Mouse (Mus musculus) hindbrain, embryonic 12.5 days (tissue): Measurements from ENCODE around the gene Map2k7. TPM values are rescaled to one million over a fixed set of nuclear protein-coding genes. Genes with fewer than 3 reads are reported as not detected.
"Not testable (repeated sequence)": the region's sequence is repeated elsewhere in the genome, so short reads cannot be mapped to it uniquely, and the experiment has no call there.

Experiments used
- ATAC-seq: fragments of 200-750 bp; cut with Nextera tagmentation; 2 replicates; pipeline ENCODE4 v1.8.0; 2017; ENCODE audit warnings: moderate TSS enrichment; ENCODE audit not compliant: low FRiP score
- H3K27ac ChIP-seq: fragments of 300-500 bp; sonication (generic); 2 replicates; pipeline ENCODE4 v1.5.1; 2016; ENCODE audit warnings: mild to moderate bottlenecking
- H3K27me3 ChIP-seq: fragments of 300-500 bp; sonication (generic); 2 replicates; pipeline ENCODE4 v1.6.1; 2016; ENCODE audit warnings: mild to moderate bottlenecking
- H3K36me3 ChIP-seq: fragments of 300-500 bp; sonication (generic); 2 replicates; pipeline ENCODE4 v1.6.1; 2016; ENCODE audit warnings: mild to moderate bottlenecking
- H3K4me1 ChIP-seq: fragments of 300-500 bp; sonication (generic); 2 replicates; pipeline ENCODE4 v1.6.1; 2016
- H3K4me2 ChIP-seq: fragments of 300-500 bp; sonication (generic); replicated peaks from 2 replicates; pipeline ENCODE4 v1.6.1; 2016; ENCODE audit warnings: mild to moderate bottlenecking
- H3K4me3 ChIP-seq: fragments of 300-500 bp; sonication (generic); 2 replicates; pipeline ENCODE4 v1.5.1; 2016; ENCODE audit warnings: mild to moderate bottlenecking
- H3K9ac ChIP-seq: fragments of 300-500 bp; sonication (generic); 2 replicates; pipeline ENCODE4 v1.6.1; 2016; ENCODE audit warnings: mild to moderate bottlenecking, moderate library complexity
- H3K9me3 ChIP-seq: fragments of 300-500 bp; sonication (generic); replicated peaks from 2 replicates; pipeline ENCODE4 v1.6.1; 2016; ENCODE audit warnings: mild to moderate bottlenecking
- WGBS: fragments of 180-500 bp; shearing (Covaris S2); methylation state at CpG from one replicate; pipeline ENCODE4 v1.1.7; 2016; 5-methylcytosine and 5-hydroxymethylcytosine counted together
- polyA plus RNA-seq: library from polyadenylated mRNA; unstranded; fragments of >200 nt; fragmentation: Nextera tagmentation; extraction: Ambion mirVana; gene quantifications from 2 replicates; pipeline ENCODE4 v1.2.1, GENCODE M21; 2016

Gene Map2k7
- polyA plus RNA-seq, 1 experiment from 2014 or later = 41.2 TPM

DNA sequence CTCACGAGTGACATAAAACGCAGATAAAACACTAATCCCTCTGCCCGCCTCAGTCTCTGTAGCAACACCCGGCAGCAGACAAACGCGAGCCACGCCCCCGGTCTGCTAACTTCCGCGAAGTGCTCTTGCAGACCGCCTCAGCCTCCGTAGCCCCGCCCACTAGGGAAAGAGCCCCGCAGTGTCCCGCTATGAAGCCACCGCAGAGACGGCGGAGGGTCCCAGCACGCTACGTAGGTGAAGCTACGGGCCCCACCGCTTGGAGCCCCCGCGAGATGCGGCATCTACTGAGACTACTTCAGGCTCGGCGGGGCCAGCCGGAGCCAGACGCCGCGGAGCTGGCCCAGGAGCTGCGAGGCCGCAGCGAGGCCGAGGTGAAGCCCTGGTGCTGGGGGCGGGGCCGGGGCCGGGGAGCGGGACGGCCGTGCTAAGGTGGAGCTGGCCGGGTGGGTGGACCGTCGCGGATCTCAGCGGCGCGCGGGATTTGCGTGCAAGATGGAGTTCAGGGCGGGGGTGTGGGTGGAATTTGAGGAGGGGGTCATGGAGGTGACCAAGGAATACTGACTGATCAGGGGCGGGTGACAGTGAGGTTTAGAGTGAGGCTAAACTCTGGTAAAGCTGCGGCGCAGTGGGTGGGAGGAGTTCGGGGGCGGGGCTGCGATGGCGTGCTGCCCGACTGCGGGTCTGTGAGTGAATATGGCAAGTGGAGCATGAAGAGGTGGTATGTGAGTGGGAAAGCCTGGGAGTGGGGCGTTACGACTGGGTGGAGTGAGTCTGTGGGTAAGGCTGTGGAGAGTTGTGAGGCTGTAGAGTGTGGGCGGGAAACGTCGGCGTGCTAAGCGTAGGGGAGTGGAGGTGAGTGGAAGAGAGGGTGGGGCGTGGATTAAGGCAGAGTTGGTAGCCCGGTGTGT is 14.6 kb downstream of the Map2k7 start, which contains the start of gene Snapc2:
Gene Snapc2 (plus strand): TSS at position 147 of the 908 bp plus-strand sequence.
- Histone ChIP-seq H3K27me3 (0 out of 2 replicates have a peak, but pooled peaks cover under 1% of the 10 kb centered on the region), H3K4me3 (peak within 1 kb of the TSS; percentile 89), H3K4me1 (peaks cover 47% of the 10 kb centered on the region), H3K9me3 (no peaks in the 10 kb centered on the region), H3K27ac (peak within 1 kb of the TSS; percentile 95), H3K36me3 (peaks cover 29% of the 10 kb centered on the region), H3K4me2 (peak within 1 kb of the TSS; percentile 86), H3K9ac (peak within 1 kb of the TSS; percentile 91)
- peak; percentile 88 for ATAC-seq
- under 1% methylated on average over 69 of the region's 69 CpGs for WGBS

DNA sequence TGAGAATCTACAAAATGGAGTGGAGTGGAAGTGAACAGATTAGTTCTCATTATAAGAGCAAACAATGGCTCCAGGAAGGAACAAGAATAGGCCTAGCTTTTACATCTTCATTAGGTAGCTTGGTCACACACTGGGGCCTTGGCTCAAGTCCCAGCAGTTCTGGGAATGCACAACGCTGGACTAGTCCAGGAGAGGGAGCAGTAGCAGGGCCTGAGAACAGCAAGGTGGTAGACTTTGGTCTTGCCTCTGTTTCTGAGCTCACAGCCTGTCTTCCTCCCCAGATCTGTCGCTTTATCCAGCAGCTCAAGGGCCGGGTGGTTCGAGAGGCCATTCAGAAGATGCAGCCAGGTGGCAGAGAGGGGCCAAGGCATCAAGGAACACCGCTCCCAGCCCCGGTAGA is 15.5 kb downstream of the Map2k7 start:
- Histone ChIP-seq H3K36me3 (peaks cover 28% of the 10 kb centered on the region), H3K4me2 (peak overlapping the region; percentile 86), H3K4me3 (peak overlapping the region; percentile 89), H3K4me1 (peaks cover 45% of the 10 kb centered on the region), H3K27ac (peak overlapping the region; percentile 95; the same call in 1 of the 2 replicates), H3K9me3 (no peaks in the 10 kb centered on the region), H3K9ac (peak overlapping the region; percentile 91), H3K27me3 (no peaks in the 10 kb centered on the region)
- no peak for ATAC-seq
- WGBS = 67% methylated on average over 6 of the region's 6 CpGs

DNA sequence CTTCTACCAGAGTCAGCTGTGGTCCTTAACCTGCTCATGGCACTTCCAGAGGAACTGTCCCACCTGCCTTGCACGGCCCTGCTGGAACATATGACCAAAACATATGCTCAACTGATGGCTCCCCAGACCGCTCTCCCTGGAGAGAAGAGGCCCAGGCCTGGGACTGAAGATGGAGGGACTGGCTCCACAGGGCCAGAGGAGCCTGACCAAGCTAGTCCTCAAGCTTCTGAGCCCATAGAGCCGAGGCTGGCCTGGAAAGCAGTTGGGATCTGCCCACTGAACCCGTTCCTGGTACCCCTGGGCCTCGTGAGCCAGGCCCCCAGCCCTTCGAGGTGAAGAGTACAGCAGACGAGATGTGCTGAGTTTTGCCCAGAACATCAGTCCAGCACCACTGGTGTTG is 16.9 kb downstream of the Map2k7 start:
- not testable (repeated sequence) for H3K27me3 ChIP-seq, H3K4me3 ChIP-seq, ATAC-seq, H3K4me2 ChIP-seq, H3K9me3 ChIP-seq, H3K27ac ChIP-seq, H3K9ac ChIP-seq
- 88% methylated on average over 7 of the region's 7 CpGs for WGBS
- Histone ChIP-seq H3K36me3 (peaks cover 29% of the 10 kb centered on the region), H3K4me1 (peaks cover 44% of the 10 kb centered on the region)

DNA sequence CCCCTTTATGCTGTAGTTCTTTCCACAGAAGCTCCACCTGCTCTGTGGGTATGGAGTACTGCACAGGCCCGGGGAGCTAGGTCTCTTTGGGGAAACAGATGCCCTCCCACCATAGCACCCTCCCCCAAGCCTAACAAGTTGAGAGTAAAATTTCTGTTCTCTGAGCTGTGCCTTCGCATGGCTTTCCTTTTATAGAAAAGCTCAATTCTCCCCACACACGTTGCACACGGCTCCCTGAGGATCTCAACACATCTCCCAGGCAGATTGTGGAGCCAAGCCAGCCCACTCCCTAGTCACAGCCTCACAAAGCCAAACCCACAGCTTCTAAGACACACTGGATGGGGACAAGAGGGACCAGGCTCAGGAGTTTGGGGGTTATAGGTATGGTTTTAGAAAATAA is 18.4 kb downstream of the Map2k7 start:
- Histone ChIP-seq H3K9ac (peak overlapping the region; percentile 86), H3K4me1 (peaks cover 44% of the 10 kb centered on the region), H3K4me3 (peak overlapping the region; percentile 82), H3K27me3 (no peaks in the 10 kb centered on the region), H3K36me3 (peaks cover 44% of the 10 kb centered on the region), H3K9me3 (no peaks in the 10 kb centered on the region), H3K4me2 (peak overlapping the region; percentile 74), H3K27ac (peak overlapping the region; percentile 97)
- ATAC-seq = no peak
- WGBS = 72% methylated on average over 4 of the region's 4 CpGs

DNA sequence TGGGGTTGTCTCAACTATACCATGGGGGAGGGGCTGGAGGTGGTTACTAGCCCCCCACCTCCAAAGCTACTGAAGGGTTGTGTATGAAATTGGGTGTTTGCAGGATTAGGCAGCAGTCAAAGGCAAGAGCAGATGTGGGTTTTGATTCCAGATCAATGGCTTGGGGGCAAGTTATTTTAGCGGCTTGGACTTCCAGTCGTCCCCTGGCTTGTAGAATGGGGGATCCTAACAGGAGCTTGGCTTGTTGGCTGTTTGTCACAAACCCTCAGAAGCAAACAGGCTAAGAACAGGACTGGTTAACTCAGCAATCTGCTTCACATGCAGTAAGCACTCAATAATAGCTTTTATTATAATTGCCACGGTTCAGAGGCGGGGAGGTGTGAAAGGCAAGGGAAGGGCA is 18.8 kb downstream of the Map2k7 start:
- no peaks in the 10 kb centered on the region for H3K9me3 ChIP-seq

DNA sequence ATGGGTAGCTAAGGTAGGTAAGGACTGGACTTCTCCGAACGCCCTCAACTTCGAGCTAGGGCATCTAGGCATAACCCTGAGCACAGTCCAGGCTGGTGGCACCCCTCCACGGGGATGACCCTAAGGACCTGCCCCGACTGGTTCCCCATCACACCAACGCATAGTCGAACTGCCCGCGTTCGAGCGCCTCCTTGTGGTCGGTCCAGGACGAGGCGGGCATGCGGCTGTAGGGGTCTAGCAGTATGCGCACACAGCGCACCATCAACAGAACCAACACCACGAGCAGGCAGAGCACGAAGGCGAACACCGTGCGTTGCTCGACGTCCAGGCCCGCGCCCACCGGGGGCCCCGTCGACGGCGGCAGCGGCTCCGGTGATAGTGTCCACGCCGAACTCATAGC is 19.7 kb downstream of the Map2k7 start:
- H3K36me3 ChIP-seq = peaks cover 56% of the 10 kb centered on the region

More for the DNA sequence above, 18.8 kb downstream of the Map2k7 start:
- Histone ChIP-seq H3K4me2 (peak overlapping the region; percentile 74), H3K4me3 (peak overlapping the region; percentile 82), H3K36me3 (peaks cover 48% of the 10 kb centered on the region), H3K4me1 (peaks cover 43% of the 10 kb centered on the region), H3K27ac (peak overlapping the region; percentile 97), H3K9ac (peak overlapping the region; percentile 86), H3K27me3 (no peaks in the 10 kb centered on the region)
- ATAC-seq = no peak
- WGBS = 57% methylated on average over 4 of the region's 4 CpGs

DNA sequence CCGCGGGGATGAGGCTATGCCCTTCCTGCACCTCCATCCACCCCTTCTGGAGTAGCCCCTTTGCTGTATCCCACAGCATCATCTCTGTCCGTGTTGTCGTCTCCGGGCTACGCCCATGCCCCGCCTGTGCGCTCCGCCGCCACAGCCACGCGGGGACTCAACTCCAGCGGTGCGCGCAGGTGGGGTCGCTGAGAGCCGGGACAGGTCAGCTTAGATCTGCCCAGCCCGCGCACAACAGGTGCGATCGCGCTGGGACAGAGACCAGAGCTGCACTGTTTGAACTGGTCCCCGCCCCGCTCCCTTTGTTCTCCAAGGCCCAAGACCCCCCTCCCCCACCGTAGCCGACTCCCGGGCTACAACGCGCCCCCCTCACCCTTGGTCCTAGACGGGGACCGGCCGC is 20.1 kb downstream of the Map2k7 start:
- peak overlapping the region; percentile 74 for H3K4me2 ChIP-seq
- peak overlapping the region; percentile 86 for H3K9ac ChIP-seq
- WGBS = under 1% methylated on average over 32 of the region's 32 CpGs
- peak; percentile 83 for ATAC-seq
- H3K36me3 ChIP-seq = peaks cover 59% of the 10 kb centered on the region
- no peaks in the 10 kb centered on the region for H3K27me3 ChIP-seq
- peak overlapping the region; percentile 97 for H3K27ac ChIP-seq
- peaks cover 37% of the 10 kb centered on the region for H3K4me1 ChIP-seq
- H3K4me3 ChIP-seq = peak overlapping the region; percentile 82
- H3K9me3 ChIP-seq = no peaks in the 10 kb centered on the region

More for the DNA sequence above, 19.7 kb downstream of the Map2k7 start:
- Histone ChIP-seq H3K4me1 (peaks cover 40% of the 10 kb centered on the region), H3K9me3 (no peaks in the 10 kb centered on the region), H3K27me3 (no peaks in the 10 kb centered on the region), H3K4me2 (peak overlapping the region; percentile 74), H3K27ac (peak overlapping the region; percentile 97), H3K4me3 (peak overlapping the region; percentile 82), H3K9ac (peak overlapping the region; percentile 86)
- peak; percentile 71 for ATAC-seq
- 4% methylated on average over 34 of the region's 35 CpGs for WGBS

DNA sequence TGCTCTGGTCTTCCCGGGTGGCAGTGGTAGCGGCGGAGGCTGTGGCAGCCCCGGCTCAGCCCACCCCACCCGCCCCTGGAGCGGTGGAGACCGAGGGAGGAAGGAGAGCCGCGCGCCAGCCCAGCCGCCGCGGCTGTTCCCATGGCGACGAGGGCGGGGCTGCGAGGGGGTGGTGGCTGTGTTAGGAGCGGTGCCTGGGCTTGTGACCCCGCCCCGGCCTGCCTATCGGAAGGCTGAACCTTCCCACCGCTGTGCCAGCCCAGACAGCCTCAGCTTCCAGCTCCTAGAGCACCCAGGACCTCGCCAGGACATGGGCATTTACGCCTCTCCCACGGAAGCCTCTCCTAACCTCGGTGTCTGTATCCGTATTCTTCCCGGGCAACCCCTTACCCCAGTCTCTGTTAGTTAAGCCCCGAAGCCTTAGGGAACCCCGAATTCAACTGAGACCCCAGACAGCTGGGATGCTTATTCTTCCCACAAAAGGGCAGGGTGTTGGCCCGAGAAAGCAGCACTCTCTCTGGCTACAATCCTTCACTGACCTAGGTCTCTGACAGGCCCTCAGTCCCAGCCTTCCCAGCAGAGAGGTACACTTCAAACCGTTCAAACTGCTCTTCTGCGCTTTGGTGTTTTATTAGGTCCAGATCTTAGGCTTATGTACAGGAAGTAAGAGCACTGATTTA is 20.7 kb downstream of the Map2k7 start, which contains the start of gene Ctxn1:
Gene Ctxn1 (minus strand): TSS at position 150 of the 680 bp plus-strand sequence.
- Histone ChIP-seq H3K4me3 (peak within 1 kb of the TSS; percentile 82), H3K4me2 (peak within 1 kb of the TSS; percentile 74), H3K36me3 (peaks cover 65% of the 10 kb centered on the region), H3K4me1 (peaks cover 31% of the 10 kb centered on the region), H3K9ac (peak within 1 kb of the TSS; percentile 86), H3K27me3 (no peaks in the 10 kb centered on the region), H3K27ac (peak within 1 kb of the TSS; percentile 97), H3K9me3 (no peaks in the 10 kb centered on the region)
- 8% methylated on average over 25 of the region's 33 CpGs for WGBS
- peak; percentile 92 for ATAC-seq

DNA sequence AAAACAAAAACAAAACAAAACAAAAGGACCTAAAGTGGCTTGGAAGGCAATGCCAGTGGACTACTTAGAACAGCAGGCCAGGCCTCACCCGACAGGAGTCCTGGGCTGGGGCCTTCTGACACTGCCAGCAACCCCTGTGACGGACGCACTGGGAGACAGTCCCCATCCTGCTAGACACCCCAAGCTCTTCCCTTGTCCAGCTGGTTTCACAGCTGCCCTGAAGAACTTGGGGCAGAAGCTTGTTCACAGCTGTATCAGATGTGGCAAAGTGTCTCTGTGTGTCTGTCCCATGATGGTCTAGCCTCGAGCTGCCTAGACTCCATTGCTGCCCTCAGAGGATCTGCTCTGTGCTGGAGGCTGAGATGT is 21.2 kb downstream of the Map2k7 start:
- Histone ChIP-seq H3K27me3 (no peaks in the 10 kb centered on the region), H3K4me3 (peak overlapping the region; percentile 82; the same call in 1 of the 2 replicates), H3K4me1 (peaks cover 27% of the 10 kb centered on the region), H3K27ac (peak overlapping the region; percentile 97), H3K36me3 (peaks cover 67% of the 10 kb centered on the region), H3K9ac (peak overlapping the region; percentile 86; the same call in 1 of the 2 replicates), H3K4me2 (peak overlapping the region; percentile 74; the same call in 1 of the 2 replicates), H3K9me3 (no peaks in the 10 kb centered on the region)
- no peak for ATAC-seq
- 85% methylated on average over 4 of the region's 4 CpGs for WGBS

DNA sequence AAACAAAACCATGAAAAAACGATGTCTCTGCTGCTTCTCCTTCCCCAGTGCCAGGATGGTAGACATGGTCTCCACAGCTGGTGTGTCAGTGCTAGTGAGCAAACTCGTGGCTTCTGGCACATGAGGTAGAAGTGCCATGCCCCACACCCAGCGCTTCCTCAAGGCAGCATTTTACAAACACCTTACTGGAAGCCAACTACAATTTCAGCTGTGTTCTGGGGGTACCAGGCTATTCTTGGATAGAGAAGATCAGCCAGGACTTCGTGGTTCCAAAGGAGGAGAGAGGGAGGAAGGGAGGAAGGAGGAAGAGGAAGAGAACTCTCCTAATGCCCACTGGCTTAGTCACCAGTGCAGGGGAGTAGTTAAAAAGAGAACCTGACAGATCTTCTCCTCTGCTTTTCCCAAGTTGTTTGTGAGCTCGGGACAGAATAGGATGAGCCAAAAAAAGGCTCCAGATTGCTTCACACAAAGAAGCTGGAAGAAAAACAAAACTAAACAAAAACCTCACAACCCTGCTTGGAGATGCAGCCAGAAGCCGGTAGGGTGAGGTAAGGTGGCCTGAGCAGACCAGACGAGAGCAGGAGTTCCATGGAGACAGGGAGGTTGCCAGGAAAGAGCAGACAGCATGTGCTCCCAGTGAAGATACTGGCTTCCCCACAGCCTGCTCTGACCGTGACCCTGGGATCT is 24.7 kb downstream of the Map2k7 start:
- H3K27ac ChIP-seq = no peak overlapping the region
- H3K9me3 ChIP-seq = no peaks in the 10 kb centered on the region
- H3K36me3 ChIP-seq = peaks cover 83% of the 10 kb centered on the region
- no peak overlapping the region for H3K4me2 ChIP-seq
- no peak overlapping the region for H3K4me3 ChIP-seq
- peaks cover 9% of the 10 kb centered on the region for H3K4me1 ChIP-seq
- H3K9ac ChIP-seq = no peak overlapping the region
- no peak for ATAC-seq
- WGBS = 89% methylated on average over 8 of the region's 8 CpGs
- H3K27me3 ChIP-seq = no peaks in the 10 kb centered on the region

DNA sequence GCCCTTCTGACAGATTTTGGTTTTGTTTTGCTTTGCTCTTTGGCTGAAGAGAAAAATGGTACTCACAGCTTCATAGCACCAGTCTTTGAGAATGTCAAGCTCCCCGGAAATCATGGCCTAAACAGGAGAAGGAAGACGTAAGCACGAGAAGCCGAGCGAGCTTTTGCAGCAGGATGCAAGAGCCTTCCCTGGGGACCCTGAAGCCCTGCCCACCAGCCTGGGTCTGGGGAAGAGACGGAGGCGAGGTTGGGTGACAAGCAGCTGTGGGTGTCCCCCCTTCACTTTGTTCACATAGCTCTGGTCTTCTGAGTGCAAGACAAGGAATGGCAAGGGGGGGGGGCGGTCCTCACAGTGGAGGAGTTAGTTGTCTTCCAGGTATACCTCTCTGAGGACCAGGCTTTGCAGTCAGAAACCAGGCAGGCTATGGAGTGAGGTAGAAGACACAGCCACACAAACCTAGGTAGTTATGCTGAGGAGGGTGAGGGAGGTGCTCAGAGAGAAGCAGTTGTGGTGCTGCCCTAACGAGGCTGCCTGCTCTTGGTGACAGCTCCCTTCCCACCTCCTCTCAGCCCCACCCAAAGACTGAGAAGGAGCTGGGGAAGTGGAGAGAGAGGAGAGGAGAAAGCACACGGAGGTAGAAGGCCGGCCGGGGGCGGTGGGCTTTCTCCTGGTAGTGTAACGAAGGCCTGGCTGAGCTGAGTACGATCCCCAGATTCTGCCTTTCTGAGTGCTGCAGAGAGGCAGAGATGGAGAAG is 26.8 kb downstream of the Map2k7 start:
- H3K27me3 ChIP-seq = no peaks in the 10 kb centered on the region
- no peak for ATAC-seq
- H3K9ac ChIP-seq = no peak overlapping the region
- no peak overlapping the region for H3K27ac ChIP-seq
- H3K9me3 ChIP-seq = no peaks in the 10 kb centered on the region
- no peaks in the 10 kb centered on the region for H3K4me1 ChIP-seq
- peaks cover 92% of the 10 kb centered on the region for H3K36me3 ChIP-seq
- H3K4me2 ChIP-seq = no peak overlapping the region
- no peak overlapping the region for H3K4me3 ChIP-seq
- WGBS = 96% methylated on average over 15 of the region's 15 CpGs
